Mouse (Mus musculus): ENCODE results near the gene Pnn. TPM values are rescaled to one million over a fixed set of nuclear protein-coding genes. Genes with fewer than 3 reads are reported as not detected.

Pnn gene
- total and polyA plus RNA-seq, 2 experiments from 2014 or later, result 11.8 to 41.3 TPM

GRCm38 (mm10) chr12:59072286-59072685, 5.6 kb downstream of the Pnn start:
- DNase-seq (ENCODE audit: low spot score), result no peak
- no peaks in the 10 kb centered on the region for H3K27me3 ChIP-seq (ENCODE audit: control insufficient read depth, insufficient read depth, low read length)
- TF ChIP-seq CTCF (IDR thresholded peaks at IDR 0.05; ENCODE audit: low read depth) (no peak), EP300 (IDR thresholded peaks at IDR 0.05; ENCODE audit: low read depth) (no peak)
- no peak overlapping the region for H3K4me2 ChIP-seq (ENCODE audit: low read depth, low read length)
- no peak for ATAC-seq (ENCODE audit: insufficient read depth, low read depth)
- no peak overlapping the region for H3K4me3 ChIP-seq (ENCODE audit: low read depth, low read length)
- peaks cover 51% of the 10 kb centered on the region for H3K36me3 ChIP-seq (replicated peaks; ENCODE audit: control insufficient read depth, insufficient read depth, low read length)
- H3K27ac ChIP-seq (ENCODE audit: low read depth), result no peak overlapping the region
- H3K4me1 ChIP-seq (ENCODE audit: control insufficient read depth, insufficient read depth), result 0 out of 2 replicates have a peak, but pooled peaks cover 3% of the 10 kb centered on the region
- H3K9me3 ChIP-seq (replicated peaks; ENCODE audit: control insufficient read depth, low read length), result no peaks in the 10 kb centered on the region
- 80% methylated on average over 11 of the region's 11 CpGs for WGBS
- no peak overlapping the region for H3K9ac ChIP-seq (replicated peaks; ENCODE audit: low read depth, low read length)

- Histone ChIP-seq H3K36me3 (replicated peaks; ENCODE audit: control insufficient read depth, insufficient read depth, low read length) (peaks cover 41% of the 10 kb centered on the region), H3K27ac (ENCODE audit: low read depth) (no peak overlapping the region), H3K4me3 (ENCODE audit: low read depth, low read length) (no peak overlapping the region), H3K9me3 (replicated peaks; ENCODE audit: control insufficient read depth, low read length) (no peaks in the 10 kb centered on the region), H3K27me3 (ENCODE audit: control insufficient read depth, insufficient read depth, low read length) (no peaks in the 10 kb centered on the region), H3K4me2 (ENCODE audit: low read depth, low read length) (no peak overlapping the region), H3K4me1 (ENCODE audit: control insufficient read depth, insufficient read depth) (no peaks in the 10 kb centered on the region), H3K9ac (replicated peaks; ENCODE audit: low read depth, low read length) (no peak overlapping the region)
- TF ChIP-seq CTCF (IDR thresholded peaks at IDR 0.05; ENCODE audit: low read depth), result no peak
- no peak for TF ChIP-seq EP300 (IDR thresholded peaks at IDR 0.05; ENCODE audit: low read depth)
- no peak for DNase-seq (ENCODE audit: low spot score)
- ATAC-seq (ENCODE audit: insufficient read depth, low read depth), result no peak
- 74% methylated on average over 3 of the region's 3 CpGs for WGBS
Observed at GRCm38 (mm10) chr12:59074052-59074451, 7.4 kb downstream of the Pnn start.

- Histone ChIP-seq H3K27ac (ENCODE audit: low read depth) (no peak overlapping the region), H3K9ac (replicated peaks; ENCODE audit: low read depth, low read length) (no peak overlapping the region), H3K4me3 (ENCODE audit: low read depth, low read length) (no peak overlapping the region), H3K9me3 (replicated peaks; ENCODE audit: control insufficient read depth, low read length) (no peaks in the 10 kb centered on the region), H3K4me1 (ENCODE audit: control insufficient read depth, insufficient read depth) (no peaks in the 10 kb centered on the region), H3K36me3 (replicated peaks; ENCODE audit: control insufficient read depth, insufficient read depth, low read length) (peaks cover 14% of the 10 kb centered on the region), H3K27me3 (ENCODE audit: control insufficient read depth, insufficient read depth, low read length) (no peaks in the 10 kb centered on the region), H3K4me2 (ENCODE audit: low read depth, low read length) (no peak overlapping the region)
- DNase-seq (ENCODE audit: low spot score) (no peak), ATAC-seq (ENCODE audit: insufficient read depth, low read depth) (no peak)
- TF ChIP-seq EP300 (IDR thresholded peaks at IDR 0.05; ENCODE audit: low read depth), result no peak
- TF ChIP-seq CTCF (IDR thresholded peaks at IDR 0.05; ENCODE audit: low read depth), result no peak
- whole genome bisulfite sequencing, result 86% methylated on average over 3 of the region's 3 CpGs
Observed at GRCm38 (mm10) chr12:59076996-59077395, 10.3 kb downstream of the Pnn start.

GRCm38 (mm10) chr12:59077883-59078282, 11.2 kb downstream of the Pnn start:
- H3K4me3 ChIP-seq (ENCODE audit: low read depth, low read length), result no peak overlapping the region
- TF ChIP-seq EP300 (IDR thresholded peaks at IDR 0.05; ENCODE audit: low read depth) (no peak), CTCF (IDR thresholded peaks at IDR 0.05; ENCODE audit: low read depth) (no peak)
- no peak overlapping the region for H3K9ac ChIP-seq (replicated peaks; ENCODE audit: low read depth, low read length)
- no peaks in the 10 kb centered on the region for H3K4me1 ChIP-seq (ENCODE audit: control insufficient read depth, insufficient read depth)
- H3K27ac ChIP-seq (ENCODE audit: low read depth), result no peak overlapping the region
- ATAC-seq (ENCODE audit: insufficient read depth, low read depth), result no peak
- peaks cover 7% of the 10 kb centered on the region for H3K36me3 ChIP-seq (replicated peaks; ENCODE audit: control insufficient read depth, insufficient read depth, low read length)
- H3K4me2 ChIP-seq (ENCODE audit: low read depth, low read length), result no peak overlapping the region
- no peak for DNase-seq (ENCODE audit: low spot score)
- H3K27me3 ChIP-seq (ENCODE audit: control insufficient read depth, insufficient read depth, low read length), result no peaks in the 10 kb centered on the region
- no peaks in the 10 kb centered on the region for H3K9me3 ChIP-seq (replicated peaks; ENCODE audit: control insufficient read depth, low read length)
- 91% methylated on average over 3 of the region's 3 CpGs for WGBS

- Histone ChIP-seq H3K36me3 (replicated peaks; ENCODE audit: control insufficient read depth, insufficient read depth, low read length) (no peaks in the 10 kb centered on the region), H3K4me1 (ENCODE audit: control insufficient read depth, insufficient read depth) (no peaks in the 10 kb centered on the region), H3K4me2 (ENCODE audit: low read depth, low read length) (no peak overlapping the region), H3K27me3 (ENCODE audit: control insufficient read depth, insufficient read depth, low read length) (no peaks in the 10 kb centered on the region), H3K9me3 (replicated peaks; ENCODE audit: control insufficient read depth, low read length) (no peaks in the 10 kb centered on the region), H3K9ac (replicated peaks; ENCODE audit: low read depth, low read length) (no peak overlapping the region), H3K4me3 (ENCODE audit: low read depth, low read length) (no peak overlapping the region), H3K27ac (ENCODE audit: low read depth) (no peak overlapping the region)
- DNase-seq (ENCODE audit: low spot score) (no peak), ATAC-seq (ENCODE audit: insufficient read depth, low read depth) (no peak)
- TF ChIP-seq CTCF (IDR thresholded peaks at IDR 0.05; ENCODE audit: low read depth), result no peak
- TF ChIP-seq EP300 (IDR thresholded peaks at IDR 0.05; ENCODE audit: low read depth), result no peak
- 87% methylated on average over 4 of the region's 4 CpGs for WGBS
Observed at GRCm38 (mm10) chr12:59080461-59080860, 13.8 kb downstream of the Pnn start.

- H3K9ac ChIP-seq (replicated peaks; ENCODE audit: low read depth, low read length), result no peak overlapping the region
- H3K4me2 ChIP-seq (ENCODE audit: low read depth, low read length), result no peak overlapping the region
- H3K9me3 ChIP-seq (replicated peaks; ENCODE audit: control insufficient read depth, low read length), result no peaks in the 10 kb centered on the region
- no peak for ATAC-seq (ENCODE audit: insufficient read depth, low read depth)
- no peaks in the 10 kb centered on the region for H3K4me1 ChIP-seq (ENCODE audit: control insufficient read depth, insufficient read depth)
- no peak overlapping the region for H3K27ac ChIP-seq (ENCODE audit: low read depth)
- WGBS, result 59% methylated on average over 5 of the region's 5 CpGs
- DNase-seq (ENCODE audit: low spot score), result no peak
- H3K36me3 ChIP-seq (replicated peaks; ENCODE audit: control insufficient read depth, insufficient read depth, low read length), result no peaks in the 10 kb centered on the region
- no peak overlapping the region for H3K4me3 ChIP-seq (ENCODE audit: low read depth, low read length)
- no peak for TF ChIP-seq EP300 (IDR thresholded peaks at IDR 0.05; ENCODE audit: low read depth)
- no peaks in the 10 kb centered on the region for H3K27me3 ChIP-seq (ENCODE audit: control insufficient read depth, insufficient read depth, low read length)
Observed at GRCm38 (mm10) chr12:59084446-59084845, 17.8 kb downstream of the Pnn start.
